Mouse (Mus musculus) liver, embryonic 12.5 days (tissue): ENCODE measurements at regions not wholly inside any gene's neighbourhood (a gene's known extent, or its start where the extent isn't known, plus 50 kb on each side); places are given as distances from the start of the nearest gene placed in this dataset.

ENCODE experiments used
- ATAC-seq: fragments of 200-750 bp; cut with Nextera tagmentation; 2 replicates; pipeline ENCODE4 v1.8.0; 2017; ENCODE audit warnings: moderate number of reproducible peaks, mild to moderate bottlenecking, moderate library complexity
- H3K27ac ChIP-seq: fragments of 300-500 bp; sonication (generic); 2 replicates; pipeline ENCODE4 v1.5.1; 2016; ENCODE audit warnings: mild to moderate bottlenecking
- H3K27me3 ChIP-seq: fragments of 300-500 bp; sonication (generic); replicated peaks from 2 replicates; pipeline ENCODE4 v1.6.1; 2016; ENCODE audit warnings: mild to moderate bottlenecking, moderate library complexity
- H3K36me3 ChIP-seq: fragments of 300-500 bp; sonication (generic); 2 replicates; pipeline ENCODE4 v1.6.1; 2016; ENCODE audit warnings: mild to moderate bottlenecking, moderate library complexity
- H3K4me1 ChIP-seq: fragments of 300-500 bp; sonication (generic); 2 replicates; pipeline ENCODE4 v1.6.1; 2016
- H3K4me2 ChIP-seq: fragments of 300-500 bp; sonication (generic); 2 replicates; pipeline ENCODE4 v1.6.1; 2016; ENCODE audit warnings: mild to moderate bottlenecking, moderate library complexity
- H3K4me3 ChIP-seq: fragments of 300-500 bp; sonication (generic); 2 replicates; pipeline ENCODE4 v1.5.1; 2016; ENCODE audit warnings: mild to moderate bottlenecking, moderate library complexity
- H3K9ac ChIP-seq: fragments of 300-500 bp; sonication (generic); 2 replicates; pipeline ENCODE4 v1.6.1; 2016; ENCODE audit warnings: mild to moderate bottlenecking, moderate library complexity
- H3K9me3 ChIP-seq: fragments of 300-500 bp; sonication (generic); replicated peaks from 2 replicates; pipeline ENCODE4 v1.6.1; 2016; ENCODE audit warnings: mild to moderate bottlenecking, moderate library complexity
- WGBS: fragments of 180-500 bp; shearing (Covaris S2); methylation state at CpG from one replicate; pipeline ENCODE4 v1.1.7; 2016; ENCODE audit not compliant: insufficient replicate concordance; 5-methylcytosine and 5-hydroxymethylcytosine counted together

DNA sequence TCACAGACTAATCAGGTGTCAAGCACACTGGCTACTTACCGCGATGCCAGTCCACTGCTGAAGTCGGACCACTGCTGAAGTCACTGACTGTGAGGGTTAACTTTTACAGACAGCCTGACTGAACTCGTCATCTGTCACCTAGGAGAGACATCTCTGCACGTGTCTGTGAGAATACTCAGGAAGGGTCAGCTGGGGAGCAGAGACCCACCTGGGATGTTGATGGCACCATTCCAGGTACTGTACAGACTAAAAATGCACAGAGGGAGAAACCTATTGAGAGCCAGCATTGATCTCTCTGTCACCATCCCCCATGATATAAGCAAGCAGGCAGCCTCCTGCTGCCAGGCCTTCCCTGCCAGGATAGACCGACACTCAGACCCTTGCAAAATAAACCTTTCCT, 447.5 kb upstream of the Jarid2 start:
- no peaks in the 10 kb centered on the region for H3K4me1 ChIP-seq
- 69% methylated on average over 6 of the region's 6 CpGs for WGBS
- H3K27ac ChIP-seq = no peak overlapping the region
- H3K4me3 ChIP-seq = no peak overlapping the region
- no peak for ATAC-seq
- no peaks in the 10 kb centered on the region for H3K27me3 ChIP-seq
- H3K9me3 ChIP-seq = no peaks in the 10 kb centered on the region
- H3K36me3 ChIP-seq = no peaks in the 10 kb centered on the region
- H3K9ac ChIP-seq = no peak overlapping the region
- no peak overlapping the region for H3K4me2 ChIP-seq

DNA sequence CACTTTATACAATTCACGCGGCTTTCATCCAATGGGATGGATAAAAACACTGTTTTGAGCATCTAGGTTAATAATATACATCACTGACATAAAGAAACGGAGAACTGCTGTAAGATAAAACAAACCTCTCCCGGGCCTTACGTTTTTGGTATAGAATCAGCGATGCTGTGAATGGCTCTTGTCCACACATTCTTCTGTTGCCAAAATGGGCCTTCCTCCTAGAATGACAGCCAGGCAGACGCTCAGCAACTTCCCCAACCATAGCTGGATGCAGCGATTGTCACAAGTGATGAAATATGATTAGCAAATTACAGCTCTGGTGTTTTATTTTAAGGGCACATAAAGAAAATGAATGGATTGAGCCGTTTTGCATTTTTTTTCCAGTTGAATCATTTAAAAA, 447.0 kb upstream of the Jarid2 start:
- no peak for ATAC-seq
- Histone ChIP-seq H3K9ac (no peak overlapping the region), H3K4me2 (no peak overlapping the region), H3K27me3 (no peaks in the 10 kb centered on the region), H3K9me3 (no peaks in the 10 kb centered on the region), H3K4me3 (no peak overlapping the region), H3K36me3 (no peaks in the 10 kb centered on the region), H3K27ac (no peak overlapping the region), H3K4me1 (no peaks in the 10 kb centered on the region)
- 69% methylated on average over 9 of the region's 9 CpGs for WGBS

DNA sequence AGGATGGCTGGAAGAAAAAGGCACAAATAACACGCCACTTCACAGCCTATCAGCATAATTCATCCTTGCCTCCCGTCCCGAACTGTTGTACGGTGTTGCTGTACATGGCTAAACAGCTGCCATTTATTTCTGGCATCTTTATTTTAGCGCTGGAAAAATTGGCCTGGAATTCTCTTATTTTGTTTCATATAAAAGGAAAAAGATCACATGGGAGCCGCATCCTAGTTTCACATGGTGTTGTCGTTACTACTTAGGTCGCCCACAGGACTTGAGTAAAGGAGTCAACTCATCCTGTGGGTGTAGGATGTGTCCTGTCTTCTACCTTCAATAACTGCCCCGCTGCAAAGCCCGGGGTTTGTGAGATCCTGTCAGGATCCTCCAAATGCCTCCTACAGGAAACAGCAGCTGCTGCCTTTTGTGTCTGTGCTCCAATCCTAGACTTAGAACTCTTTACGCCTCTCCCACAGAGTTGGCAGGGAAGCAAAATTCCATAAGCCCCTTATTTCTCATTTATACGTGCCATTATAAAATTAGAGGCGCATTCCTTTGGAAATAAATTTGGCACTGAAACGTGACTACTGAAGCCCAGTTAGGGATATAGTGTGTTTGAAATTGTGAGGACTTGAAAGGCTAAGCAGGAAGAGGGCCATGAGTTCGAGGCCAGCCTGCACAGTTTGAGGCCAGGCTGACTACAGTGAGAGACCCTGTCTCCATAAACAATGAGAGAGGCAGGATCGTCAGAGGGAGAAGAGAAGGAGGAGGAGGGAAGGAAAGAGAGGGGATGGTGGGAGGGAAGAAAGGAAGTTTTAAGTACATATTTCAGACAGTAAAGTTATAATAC, 446.3 kb upstream of the Jarid2 start:
- no peaks in the 10 kb centered on the region for H3K27me3 ChIP-seq
- no peaks in the 10 kb centered on the region for H3K36me3 ChIP-seq
- H3K9me3 ChIP-seq = no peaks in the 10 kb centered on the region
- H3K9ac ChIP-seq = no peak overlapping the region
- H3K4me2 ChIP-seq = no peak overlapping the region
- WGBS = 71% methylated on average over 16 of the region's 16 CpGs
- H3K4me3 ChIP-seq = no peak overlapping the region
- no peaks in the 10 kb centered on the region for H3K4me1 ChIP-seq
- no peak for ATAC-seq
- H3K27ac ChIP-seq = no peak overlapping the region

DNA sequence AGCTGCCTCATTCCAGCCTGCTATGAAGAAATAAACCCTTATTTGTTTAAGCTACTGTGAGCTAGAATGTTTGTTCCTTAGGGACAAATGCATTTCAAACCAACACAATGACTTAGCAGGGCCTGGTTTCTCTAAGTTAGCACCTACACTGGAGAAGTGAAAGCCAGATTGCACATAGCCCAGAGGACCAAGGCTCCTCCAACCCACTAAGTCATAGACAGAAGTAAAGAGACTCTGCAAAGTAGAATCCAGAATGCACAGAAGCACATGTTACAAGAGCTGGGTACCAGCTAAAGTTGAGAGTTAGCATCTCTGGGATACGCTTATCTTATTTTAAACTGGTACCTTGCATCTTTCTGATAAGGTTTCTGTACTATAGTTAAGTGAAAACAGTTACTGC, 443.4 kb upstream of the Jarid2 start:
- no peaks in the 10 kb centered on the region for H3K9me3 ChIP-seq
- H3K9ac ChIP-seq = no peak overlapping the region
- H3K36me3 ChIP-seq = no peaks in the 10 kb centered on the region
- no peaks in the 10 kb centered on the region for H3K4me1 ChIP-seq
- ATAC-seq = no peak
- H3K27me3 ChIP-seq = no peaks in the 10 kb centered on the region
- WGBS = 68% methylated on average over 1 of the region's 1 CpGs
- no peak overlapping the region for H3K4me3 ChIP-seq
- no peak overlapping the region for H3K4me2 ChIP-seq
- H3K27ac ChIP-seq = no peak overlapping the region

GRCm38 (mm10) chr13:44290199-44290598, 439.1 kb upstream of the Jarid2 start:
- no peak for ATAC-seq
- 86% methylated on average over 2 of the region's 2 CpGs for WGBS
- H3K4me1 ChIP-seq = no peaks in the 10 kb centered on the region

GRCm38 (mm10) chr13:44292476-44293056, 436.7 kb upstream of the Jarid2 start:
- Histone ChIP-seq H3K4me3 (no peak overlapping the region), H3K4me1 (no peaks in the 10 kb centered on the region), H3K9me3 (no peaks in the 10 kb centered on the region), H3K27ac (no peak overlapping the region), H3K36me3 (no peaks in the 10 kb centered on the region), H3K27me3 (no peaks in the 10 kb centered on the region), H3K4me2 (no peak overlapping the region), H3K9ac (no peak overlapping the region)
- ATAC-seq = no peak
- 46% methylated on average over 6 of the region's 6 CpGs for WGBS

More at GRCm38 (mm10) chr13:44290199-44290598, 439.1 kb upstream of the Jarid2 start:
- H3K27me3 ChIP-seq = no peaks in the 10 kb centered on the region
- no peak overlapping the region for H3K27ac ChIP-seq
- no peak overlapping the region for H3K4me2 ChIP-seq
- no peak overlapping the region for H3K9ac ChIP-seq
- no peaks in the 10 kb centered on the region for H3K9me3 ChIP-seq
- H3K36me3 ChIP-seq = no peaks in the 10 kb centered on the region
- no peak overlapping the region for H3K4me3 ChIP-seq

DNA sequence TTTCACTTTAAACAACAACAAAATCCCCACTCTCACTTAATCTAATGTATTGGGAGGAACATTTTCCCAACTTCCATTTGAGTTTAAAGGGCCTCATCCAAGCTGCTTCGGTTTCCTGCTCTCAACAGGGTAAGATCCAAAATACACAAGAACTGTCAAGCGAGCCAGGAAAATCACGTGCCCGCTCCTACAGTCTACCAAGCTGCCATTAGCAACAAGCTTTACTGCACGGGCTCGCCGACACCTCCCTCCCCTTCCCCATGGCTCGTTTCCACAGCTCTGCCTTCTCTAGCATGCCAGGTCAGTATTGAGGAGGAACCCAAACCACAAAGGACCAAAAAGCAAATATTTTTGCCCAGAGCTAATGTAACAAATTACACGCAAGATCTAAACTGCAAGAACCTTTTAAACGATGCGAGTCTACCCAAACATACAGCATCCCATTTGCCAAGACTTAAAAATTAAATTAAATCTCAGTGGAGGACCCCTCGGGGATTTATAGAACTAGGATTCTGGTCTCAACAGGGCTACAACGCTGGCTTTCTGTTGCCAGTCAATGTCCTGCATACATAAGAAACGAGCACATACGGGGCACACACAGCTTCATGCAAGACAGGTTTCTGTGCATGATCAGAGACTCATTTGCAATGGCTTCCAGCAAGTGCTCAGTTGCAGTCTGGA, 435.4 kb upstream of the Jarid2 start:
- Histone ChIP-seq H3K4me1 (no peaks in the 10 kb centered on the region), H3K4me3 (no peak overlapping the region), H3K9ac (no peak overlapping the region), H3K36me3 (no peaks in the 10 kb centered on the region), H3K4me2 (no peak overlapping the region), H3K27ac (no peak overlapping the region), H3K27me3 (no peaks in the 10 kb centered on the region), H3K9me3 (no peaks in the 10 kb centered on the region)
- 71% methylated on average over 15 of the region's 15 CpGs for WGBS
- no peak for ATAC-seq

DNA sequence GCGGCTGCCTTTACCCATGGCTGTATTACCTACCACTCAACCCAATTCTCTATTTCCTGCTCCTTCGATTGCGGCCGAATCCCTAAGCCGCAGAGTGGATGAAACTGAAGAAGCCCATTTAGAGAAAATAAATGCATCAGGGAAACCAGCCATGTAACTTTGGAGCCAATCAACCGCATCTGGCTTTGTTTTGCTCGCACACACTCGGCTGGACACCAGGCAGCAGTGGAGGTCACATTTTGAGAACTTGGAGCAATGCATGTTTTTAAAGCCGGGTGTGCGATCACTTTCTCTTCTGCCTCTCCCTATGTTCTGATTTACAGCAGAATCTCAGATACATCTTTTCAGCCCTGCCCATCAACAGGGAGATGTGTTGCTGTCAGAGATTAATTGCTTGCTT, 433.7 kb upstream of the Jarid2 start:
- Histone ChIP-seq H3K27ac (no peak overlapping the region), H3K9me3 (no peaks in the 10 kb centered on the region), H3K27me3 (no peaks in the 10 kb centered on the region), H3K4me3 (no peak overlapping the region), H3K4me1 (0 out of 2 replicates have a peak, but pooled peaks cover 3% of the 10 kb centered on the region), H3K36me3 (no peaks in the 10 kb centered on the region), H3K9ac (no peak overlapping the region), H3K4me2 (no peak overlapping the region)
- no peak for ATAC-seq
- 83% methylated on average over 10 of the region's 10 CpGs for WGBS

- no peak overlapping the region for H3K9ac ChIP-seq
- no peaks in the 10 kb centered on the region for H3K36me3 ChIP-seq
- H3K4me1 ChIP-seq = 0 out of 2 replicates have a peak, but pooled peaks cover 4% of the 10 kb centered on the region
- no peak overlapping the region for H3K4me2 ChIP-seq
- H3K4me3 ChIP-seq = no peak overlapping the region
- ATAC-seq = no peak
- no peaks in the 10 kb centered on the region for H3K27me3 ChIP-seq
- 37% methylated on average over 10 of the region's 10 CpGs for WGBS
- H3K9me3 ChIP-seq = no peaks in the 10 kb centered on the region
- no peak overlapping the region for H3K27ac ChIP-seq
Measured at GRCm38 (mm10) chr13:44300611-44301010, 428.7 kb upstream of the Jarid2 start.

DNA sequence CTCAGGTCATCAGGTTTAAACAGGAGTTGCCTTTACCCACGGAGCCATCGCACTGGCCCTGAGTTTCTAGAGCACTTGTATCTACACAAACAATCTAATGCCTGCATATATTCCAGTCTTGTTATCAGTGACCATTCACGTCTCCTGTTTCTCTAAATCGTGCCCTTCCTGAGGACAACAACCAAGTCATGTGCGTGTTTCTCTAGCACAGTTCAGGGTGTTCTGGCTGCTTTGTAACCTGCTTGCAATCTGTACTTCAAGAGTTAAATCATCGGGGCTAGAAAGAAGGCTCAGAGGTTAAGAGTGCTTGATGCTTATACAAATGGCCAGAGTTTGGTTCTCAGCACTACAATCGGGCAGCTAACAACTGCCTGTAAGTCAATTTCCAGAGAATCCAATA, 428.1 kb upstream of the Jarid2 start:
- Histone ChIP-seq H3K4me3 (no peak overlapping the region), H3K9ac (no peak overlapping the region), H3K36me3 (no peaks in the 10 kb centered on the region), H3K27me3 (no peaks in the 10 kb centered on the region), H3K27ac (no peak overlapping the region), H3K9me3 (no peaks in the 10 kb centered on the region), H3K4me2 (no peak overlapping the region), H3K4me1 (0 out of 2 replicates have a peak, but pooled peaks cover 4% of the 10 kb centered on the region)
- WGBS = 65% methylated on average over 7 of the region's 7 CpGs
- ATAC-seq = no peak

DNA sequence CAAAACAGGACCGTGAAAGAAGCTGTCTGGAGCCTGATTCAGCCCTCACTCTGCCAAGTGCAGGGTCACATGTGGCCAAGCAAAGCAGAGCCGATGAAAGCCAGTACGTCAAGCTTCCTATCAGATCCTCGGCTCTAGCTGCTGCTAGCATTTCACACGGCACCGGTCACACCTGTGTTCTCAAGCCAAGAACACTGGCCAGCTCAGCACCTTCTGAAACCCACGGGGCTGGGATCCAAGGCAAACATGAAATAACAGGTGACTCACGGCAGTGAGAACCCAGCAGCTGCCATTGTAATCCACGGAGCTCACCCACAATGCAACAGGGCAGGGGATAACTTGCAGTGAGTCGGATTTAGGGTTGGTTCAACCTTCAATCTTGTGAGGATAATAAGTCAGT, 427.3 kb upstream of the Jarid2 start:
- no peak overlapping the region for H3K27ac ChIP-seq
- no peaks in the 10 kb centered on the region for H3K9me3 ChIP-seq
- no peaks in the 10 kb centered on the region for H3K27me3 ChIP-seq
- H3K4me3 ChIP-seq = no peak overlapping the region
- 0 out of 2 replicates have a peak, but pooled peaks cover 4% of the 10 kb centered on the region for H3K4me1 ChIP-seq
- H3K9ac ChIP-seq = no peak overlapping the region
- H3K36me3 ChIP-seq = no peaks in the 10 kb centered on the region
- no peak for ATAC-seq
- 69% methylated on average over 10 of the region's 10 CpGs for WGBS
- no peak overlapping the region for H3K4me2 ChIP-seq
